Mouse (Mus musculus) monocyte, adult 2 months (primary cell): ENCODE measurements at regions not wholly inside any gene's neighbourhood (a gene's known extent, or its start where the extent isn't known, plus 50 kb on each side); places are given as distances from the start of the nearest gene placed in this dataset.

Experiments used
- DNase-seq, 2 experiments: peaks; one replicate each; pipeline ENCODE4 v3.0.0; 2022; ENCODE audit warnings: low spot score in 2 of 2, low read depth in 1 of 2

GRCm38 (mm10) chr17:10081721-10082120, 237.9 kb downstream of the Qk start:
- no peak for DNase-seq

GRCm38 (mm10) chr17:10079853-10080650, 239.6 kb downstream of the Qk start:
- no peak for DNase-seq

- no peak for DNase-seq
Measured at GRCm38 (mm10) chr17:10078536-10079319, 240.9 kb downstream of the Qk start.

GRCm38 (mm10) chr17:10073301-10073700, 246.4 kb downstream of the Qk start:
- no peak for DNase-seq

GRCm38 (mm10) chr17:10069251-10069650, 250.4 kb downstream of the Qk start:
- no peak for DNase-seq

GRCm38 (mm10) chr17:10065131-10065530, 254.5 kb downstream of the Qk start:
- no peak for DNase-seq

- DNase-seq: no peak
Measured at GRCm38 (mm10) chr17:10062546-10063100, 257.0 kb downstream of the Qk start.

GRCm38 (mm10) chr17:10057736-10058135, 261.9 kb downstream of the Qk start:
- no peak for DNase-seq

- DNase-seq: no peak
Measured at GRCm38 (mm10) chr17:10056096-10056495, 263.6 kb downstream of the Qk start.

GRCm38 (mm10) chr17:10054375-10054774, 265.3 kb downstream of the Qk start:
- DNase-seq: no peak

GRCm38 (mm10) chr17:10044336-10044735, 275.3 kb downstream of the Qk start:
- no peak for DNase-seq

GRCm38 (mm10) chr17:10042042-10042652, 277.5 kb downstream of the Qk start:
- DNase-seq: no peak

- no peak for DNase-seq
Measured at GRCm38 (mm10) chr17:10040951-10041359, 278.7 kb downstream of the Qk start.

GRCm38 (mm10) chr17:10040375-10040774, 279.3 kb downstream of the Qk start:
- DNase-seq: no peak

- no peak for DNase-seq
Measured at GRCm38 (mm10) chr17:10037799-10038445, 281.7 kb downstream of the Qk start.

- DNase-seq: no peak
Measured at GRCm38 (mm10) chr17:10033510-10033909, 286.1 kb downstream of the Qk start.

- DNase-seq: no peak
Measured at GRCm38 (mm10) chr17:10031033-10031432, 288.6 kb downstream of the Qk start.

GRCm38 (mm10) chr17:10026770-10027169, 292.9 kb downstream of the Qk start:
- DNase-seq: no peak

- no peak for DNase-seq
Measured at GRCm38 (mm10) chr17:10025212-10025611, 294.4 kb downstream of the Qk start.

- DNase-seq: no peak
Measured at GRCm38 (mm10) chr17:10024323-10024722, 295.3 kb downstream of the Qk start.

GRCm38 (mm10) chr17:10012161-10012560, 307.5 kb downstream of the Qk start:
- DNase-seq: no peak
